Mouse (Mus musculus) testis, adult 2 months (tissue): Measurements from ENCODE around the gene Itfg2. TPM values are rescaled to one million over a fixed set of nuclear protein-coding genes. Genes with fewer than 3 reads are reported as not detected.

ENCODE experiments used
- H3K27ac ChIP-seq: fragments of 200-500 bp; 2 replicates; pipeline ENCODE4 v1.5.1; 2012; ENCODE audit warnings: low read depth, low read length; ENCODE audit not compliant: control insufficient read depth, insufficient read depth
- H3K27me3 ChIP-seq: fragments of 200-500 bp; 2 replicates; pipeline ENCODE4 v1.6.1; 2012; ENCODE audit warnings: mild to moderate bottlenecking, low read length, moderate library complexity; ENCODE audit not compliant: control insufficient read depth, insufficient read depth
- H3K36me3 ChIP-seq: fragments of 200-500 bp; 2 replicates; pipeline ENCODE4 v1.6.1; 2012; ENCODE audit warnings: mild to moderate bottlenecking, low read length; ENCODE audit not compliant: control insufficient read depth, insufficient read depth
- H3K4me1 ChIP-seq: fragments of 200-500 bp; 2 replicates; pipeline ENCODE4 v1.6.1; 2012; ENCODE audit warnings: low read length; ENCODE audit not compliant: control insufficient read depth, insufficient read depth
- H3K4me3 ChIP-seq: fragments of 200-500 bp; 2 replicates; pipeline ENCODE4 v1.5.1; 2012; ENCODE audit warnings: low read depth, mild to moderate bottlenecking, low read length, moderate library complexity, mixed read lengths; ENCODE audit not compliant: control insufficient read depth
- CTCF ChIP-seq: fragments of 200-500 bp; IDR thresholded peaks from 2 replicates; pipeline ENCODE4 v1.5.1; 2012; ENCODE audit warnings: low read depth, mild to moderate bottlenecking, inconsistent platforms, low read length, moderate library complexity; ENCODE audit not compliant: control insufficient read depth, insufficient read depth, insufficient replicate concordance
- POLR2A ChIP-seq: fragments of 200-500 bp; IDR thresholded peaks from 2 replicates; pipeline ENCODE4 v1.6.1; 2012; ENCODE audit warnings: low read depth, mild to moderate bottlenecking, inconsistent platforms, low read length, moderate library complexity; ENCODE audit not compliant: control insufficient read depth
- polyA plus RNA-seq: library from polyadenylated mRNA; depleted of rRNA; stranded (reverse); fragments of >200 nt; gene quantifications from 2 replicates; pipeline ENCODE4 v1.2.3, GENCODE M21; 2012

Itfg2 gene
- polyA plus RNA-seq, 1 experiment = 13.8 TPM

- Histone ChIP-seq H3K4me1 (peaks cover 2% of the 10 kb centered on the region; the same call in 1 of the 2 replicates), H3K4me3 (no peak overlapping the region), H3K27ac (no peak overlapping the region), H3K36me3 (no peaks in the 10 kb centered on the region), H3K27me3 (no peaks in the 10 kb centered on the region)
- TF ChIP-seq POLR2A (no peak), CTCF (no peak)
These were observed 36.2 kb upstream of the Itfg2 start for GRCm38 (mm10) chr6:128460729-128461503.

- Histone ChIP-seq H3K27ac (no peak overlapping the region), H3K4me3 (no peak overlapping the region), H3K4me1 (peaks cover 2% of the 10 kb centered on the region; the same call in 1 of the 2 replicates), H3K36me3 (no peaks in the 10 kb centered on the region), H3K27me3 (no peaks in the 10 kb centered on the region)
- TF ChIP-seq POLR2A = no peak
- TF ChIP-seq CTCF = no peak
These were observed 35.6 kb upstream of the Itfg2 start for GRCm38 (mm10) chr6:128460321-128460720.

GRCm38 (mm10) chr6:128457186-128457585 is 32.5 kb upstream of the Itfg2 start:
- Histone ChIP-seq H3K4me3 (no peak overlapping the region), H3K27ac (no peak overlapping the region), H3K36me3 (no peaks in the 10 kb centered on the region), H3K27me3 (no peaks in the 10 kb centered on the region), H3K4me1 (peaks cover 2% of the 10 kb centered on the region; the same call in 1 of the 2 replicates)
- TF ChIP-seq POLR2A (no peak), CTCF (no peak)

GRCm38 (mm10) chr6:128455835-128456605 is 31.3 kb upstream of the Itfg2 start:
- Histone ChIP-seq H3K4me3 (no peak overlapping the region), H3K36me3 (no peaks in the 10 kb centered on the region), H3K27ac (no peak overlapping the region), H3K4me1 (peaks cover 2% of the 10 kb centered on the region; the same call in 1 of the 2 replicates), H3K27me3 (no peaks in the 10 kb centered on the region)
- TF ChIP-seq POLR2A (no peak), CTCF (no peak)

GRCm38 (mm10) chr6:128447063-128447462 is 22.3 kb upstream of the Itfg2 start:
- H3K4me1 ChIP-seq = peaks cover 2% of the 10 kb centered on the region; the same call in 1 of the 2 replicates
- peaks cover 4% of the 10 kb centered on the region for H3K36me3 ChIP-seq
- TF ChIP-seq CTCF (no peak), POLR2A (no peak)

GRCm38 (mm10) chr6:128445761-128446535 is 21.2 kb upstream of the Itfg2 start:
- TF ChIP-seq CTCF = no peak
- no peak for TF ChIP-seq POLR2A
- H3K36me3 ChIP-seq = peaks cover 4% of the 10 kb centered on the region
- H3K4me3 ChIP-seq = no peak overlapping the region
- no peak overlapping the region for H3K27ac ChIP-seq
- no peaks in the 10 kb centered on the region for H3K27me3 ChIP-seq
- H3K4me1 ChIP-seq = peaks cover 2% of the 10 kb centered on the region; the same call in 1 of the 2 replicates

More at GRCm38 (mm10) chr6:128447063-128447462, 22.3 kb upstream of the Itfg2 start:
- no peak overlapping the region for H3K4me3 ChIP-seq
- H3K27ac ChIP-seq = no peak overlapping the region
- no peaks in the 10 kb centered on the region for H3K27me3 ChIP-seq
